Mouse (Mus musculus) heart, embryonic 12.5 days (tissue): ENCODE measurements around the gene Tex22. TPM values are rescaled to one million over a fixed set of nuclear protein-coding genes. Genes with fewer than 3 reads are reported as not detected.

Experiments used
- ATAC-seq: fragments of 200-750 bp; cut with Nextera tagmentation; 2 replicates; pipeline ENCODE4 v1.8.0; 2017; ENCODE audit warnings: moderate TSS enrichment, moderate library complexity; ENCODE audit not compliant: insufficient number of reproducible peaks, low FRiP score
- H3K27ac ChIP-seq: fragments of 300-500 bp; sonication (generic); 2 replicates; pipeline ENCODE4 v1.5.1; 2016; ENCODE audit warnings: mild to moderate bottlenecking, moderate library complexity; ENCODE audit not compliant: poor library complexity, severe bottlenecking
- H3K27me3 ChIP-seq: fragments of 300-500 bp; sonication (generic); replicated peaks from 2 replicates; pipeline ENCODE4 v1.6.1; 2016; ENCODE audit warnings: mild to moderate bottlenecking, moderate library complexity
- H3K36me3 ChIP-seq: fragments of 300-500 bp; sonication (generic); 2 replicates; pipeline ENCODE4 v1.6.1; 2016; ENCODE audit warnings: mild to moderate bottlenecking, moderate library complexity
- H3K4me1 ChIP-seq: fragments of 300-500 bp; sonication (generic); replicated peaks from 2 replicates; pipeline ENCODE4 v1.6.1; 2016; ENCODE audit warnings: mild to moderate bottlenecking
- H3K4me2 ChIP-seq: fragments of 300-500 bp; sonication (generic); 2 replicates; pipeline ENCODE4 v1.6.1; 2016; ENCODE audit warnings: mild to moderate bottlenecking, moderate library complexity
- H3K4me3 ChIP-seq: fragments of 300-500 bp; sonication (generic); 2 replicates; pipeline ENCODE4 v1.5.1; 2016; ENCODE audit warnings: mild to moderate bottlenecking
- H3K9ac ChIP-seq: fragments of 300-500 bp; sonication (generic); 2 replicates; pipeline ENCODE4 v1.6.1; 2016; ENCODE audit warnings: mild to moderate bottlenecking, moderate library complexity
- H3K9me3 ChIP-seq: fragments of 300-500 bp; sonication (generic); replicated peaks from 2 replicates; pipeline ENCODE4 v1.6.1; 2016; ENCODE audit warnings: mild to moderate bottlenecking, moderate library complexity
- WGBS: fragments of 180-500 bp; shearing (Covaris S2); methylation state at CpG from one replicate; pipeline ENCODE4 v1.1.7; 2016; 5-methylcytosine and 5-hydroxymethylcytosine counted together
- polyA plus RNA-seq: library from polyadenylated mRNA; unstranded; fragments of >200 nt; fragmentation: Nextera tagmentation; extraction: Ambion mirVana; gene quantifications from 2 replicates; pipeline ENCODE4 v1.2.1, GENCODE M21; 2016

The Tex22 gene
- polyA plus RNA-seq, 1 experiment from 2014 or later = not detected

- 82% methylated on average over 4 of the region's 4 CpGs for WGBS
- H3K36me3 ChIP-seq = no peaks in the 10 kb centered on the region
- H3K4me2 ChIP-seq = no peak overlapping the region
- no peak overlapping the region for H3K4me3 ChIP-seq
- ATAC-seq = no peak
- no peak overlapping the region for H3K27ac ChIP-seq
- H3K9me3 ChIP-seq = no peaks in the 10 kb centered on the region
- no peak overlapping the region for H3K9ac ChIP-seq
- H3K4me1 ChIP-seq = peaks cover 39% of the 10 kb centered on the region
- H3K27me3 ChIP-seq = no peaks in the 10 kb centered on the region
These were observed 35.9 kb upstream of the Tex22 start for GRCm38 (mm10) chr12:113038414-113038813.

- Histone ChIP-seq H3K27me3 (no peaks in the 10 kb centered on the region), H3K36me3 (peaks cover 23% of the 10 kb centered on the region), H3K9me3 (no peaks in the 10 kb centered on the region), H3K9ac (no peak overlapping the region), H3K27ac (no peak overlapping the region), H3K4me2 (no peak overlapping the region), H3K4me3 (no peak overlapping the region), H3K4me1 (peaks cover 15% of the 10 kb centered on the region)
- WGBS = 58% methylated on average over 15 of the region's 15 CpGs
- peak; percentile 26; the same call in 1 of the 2 replicates for ATAC-seq
These were observed 32.5 kb upstream of the Tex22 start for GRCm38 (mm10) chr12:113041481-113042439.

- H3K4me2 ChIP-seq = no peak overlapping the region
- no peaks in the 10 kb centered on the region for H3K27me3 ChIP-seq
- H3K9ac ChIP-seq = no peak overlapping the region
- no peaks in the 10 kb centered on the region for H3K9me3 ChIP-seq
- H3K4me3 ChIP-seq = no peak overlapping the region
- no peak for ATAC-seq
- H3K4me1 ChIP-seq = peaks cover 21% of the 10 kb centered on the region
- H3K36me3 ChIP-seq = peaks cover 30% of the 10 kb centered on the region
- H3K27ac ChIP-seq = no peak overlapping the region
- 60% methylated on average over 2 of the region's 2 CpGs for WGBS
These were observed 31.8 kb upstream of the Tex22 start for GRCm38 (mm10) chr12:113042543-113042942.

DNA sequence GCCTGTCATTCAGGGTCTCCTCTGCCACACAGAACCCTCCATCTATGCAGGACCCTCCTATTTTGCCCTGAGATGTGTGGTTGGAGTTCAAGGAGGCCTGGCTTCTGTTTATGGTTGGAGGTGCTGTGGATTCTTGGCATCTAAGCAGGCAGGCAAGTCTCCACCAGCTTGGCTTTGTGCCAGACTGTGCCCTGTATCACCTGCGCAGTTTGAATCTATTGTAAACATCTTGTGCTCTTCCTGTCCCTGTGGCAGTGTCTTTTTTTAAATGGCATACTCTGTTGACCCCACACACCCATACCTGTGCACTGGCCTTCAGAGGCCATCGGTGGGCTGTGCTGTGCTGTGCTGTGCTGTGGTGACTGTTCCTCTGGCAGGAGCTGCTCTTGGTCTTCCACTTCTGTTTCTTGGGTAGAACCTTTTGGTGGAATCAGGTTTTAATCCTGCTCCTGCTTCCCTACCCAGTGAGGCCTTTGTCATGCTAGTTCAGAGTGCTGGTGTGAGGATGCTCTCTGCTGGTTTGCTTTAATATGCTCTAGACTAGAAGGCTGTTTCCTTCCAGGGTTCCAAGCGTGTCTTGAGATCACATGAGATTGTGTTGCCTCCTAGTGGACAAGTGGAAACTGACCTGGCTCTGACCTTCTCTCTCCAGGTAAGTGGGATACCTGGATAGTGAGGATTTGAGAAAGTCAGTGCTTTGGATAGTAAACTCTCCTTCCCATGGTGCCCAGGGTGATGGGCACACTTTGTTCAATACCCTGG, 29.2 kb upstream of the Tex22 start:
- no peak for ATAC-seq
- H3K4me1 ChIP-seq = peaks cover 21% of the 10 kb centered on the region
- no peaks in the 10 kb centered on the region for H3K27me3 ChIP-seq
- no peaks in the 10 kb centered on the region for H3K9me3 ChIP-seq
- no peak overlapping the region for H3K4me2 ChIP-seq
- no peak overlapping the region for H3K4me3 ChIP-seq
- H3K9ac ChIP-seq = no peak overlapping the region
- WGBS = 80% methylated on average over 3 of the region's 3 CpGs
- H3K27ac ChIP-seq = no peak overlapping the region
- peaks cover 40% of the 10 kb centered on the region for H3K36me3 ChIP-seq

DNA sequence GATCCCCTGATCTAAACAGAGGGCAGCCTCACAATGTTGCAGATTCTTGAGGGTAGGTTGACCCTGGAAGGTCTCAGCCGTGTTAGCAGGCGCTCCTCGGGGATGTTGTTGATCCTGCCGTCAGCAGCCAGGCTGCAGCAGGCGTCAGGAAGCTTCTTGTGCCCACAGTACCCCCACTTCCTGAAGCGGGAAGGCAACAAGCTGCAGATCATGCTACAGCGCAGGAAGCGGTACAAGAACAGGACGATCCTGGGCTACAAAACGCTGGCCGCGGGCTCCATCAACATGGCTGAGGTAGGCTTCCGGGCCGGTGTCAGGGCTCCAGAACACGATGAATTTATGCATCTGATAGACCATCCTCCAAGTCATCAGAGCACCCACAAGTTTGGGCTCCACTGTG, 27.4 kb upstream of the Tex22 start:
- peaks cover 22% of the 10 kb centered on the region for H3K4me1 ChIP-seq
- peaks cover 48% of the 10 kb centered on the region for H3K36me3 ChIP-seq
- H3K4me2 ChIP-seq = no peak overlapping the region
- no peaks in the 10 kb centered on the region for H3K9me3 ChIP-seq
- no peak for ATAC-seq
- H3K9ac ChIP-seq = no peak overlapping the region
- WGBS = 84% methylated on average over 15 of the region's 15 CpGs
- no peak overlapping the region for H3K4me3 ChIP-seq
- H3K27me3 ChIP-seq = no peaks in the 10 kb centered on the region
- H3K27ac ChIP-seq = no peak overlapping the region

DNA sequence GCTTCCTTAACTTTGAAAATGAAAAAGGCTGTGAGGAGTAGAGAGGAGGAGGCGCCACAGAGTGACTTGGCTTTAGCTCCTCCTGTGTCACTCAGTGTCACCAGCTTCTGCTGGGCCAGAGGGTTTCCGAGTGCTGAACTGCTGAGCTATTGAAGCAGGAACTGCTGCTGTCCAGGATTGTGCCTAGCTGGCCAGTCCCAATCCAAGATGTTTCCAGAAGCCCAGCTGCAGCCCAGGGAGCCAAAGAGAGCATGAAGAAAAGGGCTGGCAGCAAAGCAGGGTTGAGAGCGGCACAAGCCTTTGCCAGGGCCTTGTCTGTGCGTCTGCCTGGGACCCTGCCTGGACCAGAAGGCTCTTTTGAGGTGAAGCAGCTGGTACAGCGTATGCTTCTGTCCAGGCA, 26.2 kb upstream of the Tex22 start:
- Histone ChIP-seq H3K9me3 (no peaks in the 10 kb centered on the region), H3K36me3 (peaks cover 55% of the 10 kb centered on the region), H3K27me3 (no peaks in the 10 kb centered on the region), H3K4me3 (no peak overlapping the region), H3K27ac (no peak overlapping the region), H3K4me1 (peaks cover 27% of the 10 kb centered on the region), H3K4me2 (no peak overlapping the region), H3K9ac (no peak overlapping the region)
- no peak for ATAC-seq
- WGBS = 90% methylated on average over 5 of the region's 5 CpGs

- Histone ChIP-seq H3K4me1 (peaks cover 27% of the 10 kb centered on the region), H3K36me3 (peaks cover 60% of the 10 kb centered on the region), H3K4me2 (no peak overlapping the region), H3K4me3 (no peak overlapping the region), H3K9ac (no peak overlapping the region), H3K9me3 (no peaks in the 10 kb centered on the region), H3K27ac (no peak overlapping the region), H3K27me3 (no peaks in the 10 kb centered on the region)
- 86% methylated on average over 9 of the region's 9 CpGs for WGBS
- no peak for ATAC-seq
These were observed 24.5 kb upstream of the Tex22 start for GRCm38 (mm10) chr12:113049836-113050235.

- Histone ChIP-seq H3K36me3 (peaks cover 58% of the 10 kb centered on the region), H3K4me1 (peaks cover 27% of the 10 kb centered on the region), H3K27me3 (no peaks in the 10 kb centered on the region), H3K9ac (peak overlapping the region; percentile 38; the same call in 1 of the 2 replicates), H3K4me3 (no peak overlapping the region), H3K27ac (no peak overlapping the region), H3K4me2 (no peak overlapping the region), H3K9me3 (no peaks in the 10 kb centered on the region)
- WGBS = 82% methylated on average over 12 of the region's 12 CpGs
- ATAC-seq = no peak
These were observed 23.6 kb upstream of the Tex22 start for GRCm38 (mm10) chr12:113050671-113051070.

DNA sequence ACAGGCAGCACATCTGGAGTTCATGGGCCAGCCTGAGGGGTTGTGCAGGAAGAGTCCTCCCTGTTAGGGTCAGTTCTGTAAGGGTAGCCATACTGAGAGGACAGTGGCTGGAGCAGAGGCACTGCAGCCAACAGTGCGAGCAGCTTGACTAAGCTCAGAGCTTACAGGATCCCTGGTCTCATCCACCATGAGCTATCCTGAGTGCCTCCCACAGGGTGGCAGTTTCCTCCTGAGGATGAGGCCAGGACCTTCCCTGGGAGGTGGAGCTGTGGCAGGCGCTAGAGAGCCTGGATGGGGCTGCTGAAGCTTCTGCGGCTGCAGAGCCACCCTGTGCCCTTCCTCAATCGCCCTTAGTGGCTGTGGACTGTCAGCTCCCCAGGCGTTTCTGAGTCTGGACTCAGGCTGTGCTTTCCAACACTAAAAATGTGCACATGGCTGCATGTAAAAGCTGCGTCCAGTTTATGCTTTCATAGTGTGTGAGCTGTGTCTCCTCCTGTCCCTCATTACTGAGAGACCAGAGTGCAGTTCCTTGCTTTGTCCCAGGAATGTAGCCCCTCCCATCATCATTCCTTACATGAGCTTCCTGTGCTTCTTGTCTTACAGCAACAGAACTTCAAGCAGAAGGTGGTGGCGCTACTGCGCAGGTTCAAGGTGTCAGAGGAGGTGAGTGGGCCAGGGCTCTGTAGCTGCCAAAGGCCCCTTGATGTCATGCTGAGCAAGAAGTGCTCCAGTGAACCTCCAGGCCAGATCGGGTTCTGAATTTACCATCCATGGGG, 22.5 kb upstream of the Tex22 start:
- Histone ChIP-seq H3K9me3 (no peaks in the 10 kb centered on the region), H3K36me3 (peaks cover 55% of the 10 kb centered on the region), H3K4me2 (0 out of 2 replicates have a peak overlapping the region, but pooled peaks have one; percentile 7), H3K27ac (peak overlapping the region; percentile 65), H3K27me3 (no peaks in the 10 kb centered on the region), H3K4me3 (no peak overlapping the region), H3K9ac (peak overlapping the region; percentile 38), H3K4me1 (peaks cover 30% of the 10 kb centered on the region)
- peak; percentile 52; the same call in 1 of the 2 replicates for ATAC-seq
- WGBS = 30% methylated on average over 9 of the region's 9 CpGs

- no peak for ATAC-seq
- WGBS = 58% methylated on average over 8 of the region's 8 CpGs
- 0 out of 2 replicates have a peak, but pooled peaks cover 4% of the 10 kb centered on the region for H3K9me3 ChIP-seq
- H3K4me1 ChIP-seq = peaks cover 16% of the 10 kb centered on the region
- H3K4me3 ChIP-seq = no peak overlapping the region
- no peaks in the 10 kb centered on the region for H3K27me3 ChIP-seq
- no peak overlapping the region for H3K4me2 ChIP-seq
- H3K36me3 ChIP-seq = peaks cover 74% of the 10 kb centered on the region
- no peak overlapping the region for H3K27ac ChIP-seq
- H3K9ac ChIP-seq = no peak overlapping the region
These were observed 18.2 kb upstream of the Tex22 start for GRCm38 (mm10) chr12:113056089-113056488.
